Mouse (Mus musculus) gastrocnemius, postnatal 4 days (tissue): ENCODE measurements around the gene Acsl1. TPM values are rescaled to one million over a fixed set of nuclear protein-coding genes. Genes with fewer than 3 reads are reported as not detected.

ENCODE experiments used
- DNase-seq, 2 experiments: peaks; one replicate each; pipeline ENCODE4 v3.0.0; 2021 to 2022; ENCODE audit warnings: low spot score in 2 of 2, mixed read lengths in 2 of 2
- long read RNA-seq, 2 experiments: library from polyadenylated mRNA; stranded (forward); transcript quantifications; one replicate each; pipeline ENCODE4 v2.0.0; 2021
- total RNA-seq, 2 experiments: library from RNA; stranded (reverse); gene quantifications; 2 replicates each; pipeline ENCODE4 v1.2.3; 2021

Acsl1 gene
- 100 to 1,000 TPM; 222 to 253 TPM for total RNA-seq
- long read RNA-seq, experiment 1, transcript Acsl1-203 (21 exons, 3,429 nt): minor isoform, 25 of 225 reads
- long read RNA-seq, experiment 1, transcript Acsl1-201 (21 exons, 3,897 nt): major isoform, 128 of 225 reads
- long read RNA-seq, experiment 1, partial matches to known transcripts: 23 of 225 reads
- long read RNA-seq, experiment 1, other reads (novel, unspliced or antisense): 45 of 225 reads
- long read RNA-seq, experiment 2, transcript Acsl1-203 (21 exons, 3,429 nt): minor isoform, 42 of 306 reads
- long read RNA-seq, experiment 2, transcript Acsl1-201 (21 exons, 3,897 nt): major isoform, 179 of 306 reads
- long read RNA-seq, experiment 2, transcript Acsl1-210 (1 exons, 1,253 nt): minor isoform, 6 of 306 reads
- long read RNA-seq, experiment 2, partial matches to known transcripts: 31 of 306 reads
- long read RNA-seq, experiment 2, other reads (novel, unspliced or antisense): 48 of 306 reads

DNA sequence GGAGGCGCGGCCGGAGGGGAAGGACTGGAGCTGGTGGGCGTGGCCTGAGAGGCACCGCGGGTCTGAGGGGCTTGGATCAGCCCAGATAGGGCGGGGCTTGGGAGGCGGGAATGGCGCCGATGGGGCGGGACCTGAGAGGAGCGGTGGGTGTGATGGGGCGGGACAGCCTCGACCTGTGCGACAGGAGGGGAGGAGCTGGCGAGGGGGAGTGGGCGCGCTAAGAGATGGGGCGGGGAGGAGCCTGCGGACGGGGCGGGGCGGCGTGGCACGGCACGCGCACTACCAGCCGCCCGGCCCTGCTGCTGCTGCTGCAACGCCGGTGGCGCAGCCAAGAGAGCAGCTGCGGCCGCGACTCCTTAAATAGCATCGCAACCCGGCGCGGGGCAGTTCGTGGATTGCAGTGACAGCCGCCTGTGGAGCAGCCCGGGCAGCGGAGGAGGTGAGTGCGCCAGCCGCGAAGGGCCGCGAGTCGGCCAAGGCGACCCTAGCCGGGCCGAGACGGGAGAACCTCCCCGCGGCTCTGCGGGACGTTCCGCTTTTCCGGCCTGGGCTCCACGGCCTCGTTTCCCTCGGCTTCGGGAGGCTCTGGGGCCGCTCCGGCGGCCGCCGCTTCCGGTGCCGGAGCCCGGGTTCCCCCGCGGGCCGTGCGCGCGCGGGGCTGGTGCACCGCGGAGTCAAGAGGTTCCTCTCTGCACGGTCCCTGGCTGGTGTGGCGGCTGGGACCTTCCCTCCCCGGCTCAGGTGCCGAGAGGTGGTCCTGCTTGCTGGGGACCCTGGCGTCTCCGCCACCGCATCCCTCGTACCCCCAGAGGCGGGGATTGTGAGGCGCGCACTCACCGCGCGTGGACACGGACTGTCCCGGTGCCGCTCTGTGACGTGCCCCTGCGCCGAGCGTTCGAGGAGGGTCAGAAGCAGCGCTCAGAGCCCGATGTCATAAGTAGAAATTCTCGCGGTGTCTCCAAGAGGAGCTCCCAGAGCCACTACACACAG is at the start of gene Acsl1:
Acsl1 (plus strand) TSS at position 246 of the 990 bp plus-strand sequence.
- peak; percentile 97 to 99 for DNase-seq

DNA sequence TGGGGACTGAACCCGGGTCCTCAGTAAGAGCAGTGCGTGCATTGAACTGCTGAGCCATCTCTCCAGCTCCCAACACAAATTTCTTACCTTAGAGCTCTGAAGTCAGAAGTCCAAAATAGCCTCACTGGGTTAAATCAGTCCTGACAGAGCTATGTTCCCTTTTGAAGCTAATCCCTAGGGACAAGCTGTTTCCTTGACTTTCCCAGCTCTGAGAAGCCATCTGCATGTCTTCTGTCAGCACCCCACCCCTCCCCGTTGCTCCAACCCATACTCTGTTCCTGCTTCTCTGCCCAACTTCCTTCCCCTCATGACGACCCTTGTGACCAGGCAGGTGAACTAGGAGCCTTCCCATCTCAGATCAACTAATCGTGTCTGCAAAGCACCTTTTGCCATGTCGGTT is 49.3 kb upstream of the Acsl1 start:
- DNase-seq: no peak

DNA sequence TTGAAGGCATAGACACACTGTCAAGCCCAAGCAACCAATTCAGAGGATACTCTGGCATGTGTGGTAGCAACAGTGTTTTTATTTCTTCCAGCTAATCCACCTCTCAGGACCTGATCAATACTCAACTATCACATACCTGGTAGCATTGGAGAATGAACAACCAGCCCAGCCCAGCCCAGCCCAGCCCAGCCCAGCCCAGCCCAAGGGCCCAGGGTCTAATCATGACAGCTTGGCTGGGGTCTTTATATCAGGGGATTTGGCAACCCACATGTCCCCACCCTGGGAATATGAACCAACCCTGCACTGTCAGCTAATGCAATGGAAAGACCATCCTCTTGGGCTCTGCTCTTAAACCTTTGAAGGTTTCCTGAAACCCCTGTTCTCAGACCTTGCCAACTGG is 42.9 kb upstream of the Acsl1 start:
- no peak for DNase-seq

DNA sequence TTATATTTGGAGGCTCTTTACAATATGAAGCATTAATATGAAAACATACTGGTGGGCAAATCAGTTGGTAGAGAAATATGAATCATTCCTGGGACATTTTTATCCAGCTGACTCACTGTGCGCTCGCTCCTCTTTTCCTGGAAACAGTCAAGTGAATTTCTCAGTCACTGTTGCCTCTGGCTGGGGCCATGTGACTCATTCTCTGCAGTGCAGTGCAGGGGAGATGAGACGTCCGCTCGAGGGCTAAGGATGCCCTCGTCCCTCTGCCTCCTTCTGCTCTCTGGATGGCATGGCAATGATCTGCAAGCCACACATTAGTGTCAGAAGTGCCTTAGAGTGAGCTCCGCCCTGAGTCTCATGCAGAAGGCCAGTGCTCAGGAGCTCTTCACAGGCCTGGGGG is 41.0 kb upstream of the Acsl1 start:
- DNase-seq: no peak

DNA sequence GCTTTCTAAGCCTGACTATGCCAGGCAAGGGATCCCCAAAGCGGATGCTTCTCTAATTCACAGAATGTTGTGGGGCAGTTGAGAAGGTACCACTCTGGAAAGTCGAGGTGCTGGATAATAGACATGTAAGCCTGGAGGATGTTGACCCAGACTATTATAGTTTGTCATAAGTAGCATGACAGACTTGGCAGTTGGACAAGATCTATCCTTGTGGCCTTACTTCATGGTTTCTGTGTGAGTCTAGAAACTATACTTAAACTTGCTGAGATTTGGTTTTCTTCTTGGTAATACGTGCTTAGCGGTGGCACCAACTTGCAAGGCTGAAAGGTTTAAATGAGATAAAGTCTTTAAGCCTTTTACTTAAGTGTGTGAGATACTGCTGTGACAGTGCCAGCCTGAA is 38.9 kb upstream of the Acsl1 start:
- DNase-seq: no peak

DNA sequence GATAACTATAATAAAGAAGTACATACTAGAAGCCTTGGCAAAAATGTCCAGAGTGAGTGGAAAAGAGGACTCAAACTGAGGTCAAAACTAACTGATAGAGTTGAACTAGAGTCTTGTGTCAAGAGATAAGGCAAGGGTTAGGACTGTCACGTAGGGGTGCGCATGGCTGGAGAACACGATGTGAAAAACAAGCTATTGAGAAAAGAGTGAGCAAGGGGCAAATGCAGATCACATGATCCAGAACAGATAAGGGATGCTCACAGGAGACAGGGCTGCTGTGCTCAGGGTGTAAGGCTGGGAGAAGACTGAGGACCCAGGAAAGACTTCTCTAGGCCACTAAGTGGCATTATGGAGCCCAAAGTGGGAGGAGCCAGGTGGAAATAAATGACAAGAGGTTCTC is 38.3 kb upstream of the Acsl1 start:
- DNase-seq: no peak

DNA sequence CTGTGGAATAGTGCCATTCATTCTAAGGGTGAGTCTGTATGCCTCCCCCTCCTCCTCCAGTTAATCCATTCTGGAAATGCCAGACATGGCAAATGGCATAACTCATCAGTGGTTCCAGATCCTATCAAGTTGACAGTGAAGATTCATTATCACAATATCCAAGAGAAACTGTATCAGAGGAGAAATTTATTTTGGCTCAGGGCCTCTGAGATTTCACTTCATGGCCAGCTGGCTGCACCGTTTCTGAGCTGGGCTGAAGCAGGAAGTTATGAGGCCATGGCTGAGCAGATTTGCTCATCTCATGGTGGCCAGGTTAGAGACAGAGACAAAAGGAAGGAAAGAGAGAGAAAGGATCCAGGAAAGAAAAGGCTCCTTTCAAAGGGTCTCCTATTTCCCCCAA is 37.2 kb upstream of the Acsl1 start:
- no peak for DNase-seq

DNA sequence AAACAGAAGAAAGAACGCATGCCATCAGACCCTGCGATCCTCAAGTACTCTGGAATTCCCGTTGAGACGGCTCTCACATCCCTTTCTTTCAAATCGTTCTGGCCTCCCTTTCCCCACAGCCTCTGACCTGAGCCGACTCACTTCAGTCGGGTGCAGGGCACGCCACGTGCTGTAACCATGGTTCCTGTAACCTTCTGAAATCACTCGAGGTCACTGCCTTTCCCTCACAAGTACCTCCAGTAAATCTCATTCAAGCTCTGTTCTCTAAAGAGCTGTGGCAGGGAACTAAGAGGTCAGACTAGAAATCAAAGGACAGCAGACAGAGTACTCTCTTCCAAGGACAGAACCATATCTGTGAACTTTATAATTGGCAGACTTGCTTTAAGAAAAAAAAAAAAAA is 32.3 kb upstream of the Acsl1 start:
- DNase-seq: no peak

DNA sequence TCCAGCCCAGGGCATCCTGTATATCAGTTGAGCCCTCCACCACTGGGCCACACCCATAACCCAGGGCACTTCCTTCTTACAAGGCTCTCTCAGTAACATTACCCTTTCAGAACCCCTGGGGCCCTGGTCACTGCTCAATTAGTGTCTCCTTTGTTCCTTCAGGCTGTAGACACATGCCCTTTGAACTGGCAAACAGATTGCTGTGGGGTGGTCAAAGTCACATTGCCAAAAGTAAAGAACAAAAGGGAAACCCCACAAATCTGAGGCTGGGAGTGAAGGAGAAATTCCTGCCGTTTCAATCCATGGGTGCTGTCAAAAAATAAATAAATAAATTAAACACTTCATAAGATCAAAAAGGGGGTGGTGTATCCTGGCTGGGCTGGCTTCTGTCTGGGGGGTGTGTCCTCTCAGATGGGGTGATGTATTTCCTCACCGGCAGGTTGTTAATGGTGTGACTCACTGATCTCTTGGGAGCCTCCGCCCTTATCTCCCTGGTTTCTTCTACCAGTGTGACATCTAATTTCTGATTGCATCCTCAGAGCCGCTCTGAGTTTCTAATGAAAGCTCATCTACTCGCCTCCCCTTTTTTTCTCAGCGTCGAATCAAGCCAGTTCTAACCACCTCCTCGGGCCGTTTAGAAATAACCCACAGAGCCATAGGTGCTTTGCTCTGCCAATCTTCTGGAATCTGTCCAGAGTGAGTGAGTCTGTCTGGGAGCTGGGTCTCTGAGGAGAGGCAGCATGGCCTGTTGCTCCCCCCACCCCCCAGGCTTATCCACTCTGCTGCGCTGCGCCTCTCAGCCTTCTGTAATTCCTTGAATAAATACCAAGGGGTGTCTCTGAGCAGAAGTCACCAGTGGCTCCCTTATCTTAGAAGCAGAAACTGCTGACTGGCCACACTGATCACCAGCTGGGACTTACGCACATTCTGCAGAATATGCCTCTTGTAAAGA is 24.6 kb upstream of the Acsl1 start:
- no peak for DNase-seq

DNA sequence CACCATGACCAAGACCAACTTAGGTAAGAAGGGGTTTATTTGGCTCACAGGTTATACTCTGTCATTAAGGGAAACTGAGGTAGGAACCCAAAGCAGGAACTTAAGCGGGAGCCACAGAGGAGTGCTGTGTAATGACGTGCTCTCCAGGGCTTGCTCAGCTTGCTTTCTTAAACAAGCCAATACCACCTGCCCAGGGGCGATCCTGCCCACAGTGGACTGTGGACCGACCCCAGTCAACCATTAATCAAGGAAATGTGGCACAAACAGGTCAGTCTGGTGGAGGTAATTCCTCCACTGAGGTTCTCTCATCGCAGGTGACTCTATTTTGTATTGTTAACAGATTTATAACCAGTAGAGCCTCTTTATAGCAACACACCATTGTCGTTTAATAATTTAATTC is 23.5 kb upstream of the Acsl1 start:
- DNase-seq: no peak

DNA sequence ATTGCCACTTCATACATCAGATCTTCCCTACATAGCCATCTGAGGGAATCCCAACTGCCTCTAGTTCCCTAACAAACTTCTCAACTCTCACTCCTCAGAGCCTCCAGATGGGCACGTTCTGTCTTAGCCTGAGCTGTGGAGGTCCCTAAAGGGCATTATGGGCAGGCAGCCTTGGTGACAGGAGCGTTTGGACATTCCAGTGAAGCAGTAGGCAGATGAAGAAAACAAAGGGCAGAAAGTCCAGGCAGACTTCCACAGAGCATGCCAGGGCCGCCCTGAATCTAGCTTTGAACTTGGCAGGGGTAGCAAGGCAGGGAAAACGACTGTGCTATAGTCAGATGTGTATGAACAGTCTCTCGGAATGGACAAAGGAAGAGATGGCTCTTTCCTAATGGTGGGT is 22.2 kb upstream of the Acsl1 start:
- no peak for DNase-seq

DNA sequence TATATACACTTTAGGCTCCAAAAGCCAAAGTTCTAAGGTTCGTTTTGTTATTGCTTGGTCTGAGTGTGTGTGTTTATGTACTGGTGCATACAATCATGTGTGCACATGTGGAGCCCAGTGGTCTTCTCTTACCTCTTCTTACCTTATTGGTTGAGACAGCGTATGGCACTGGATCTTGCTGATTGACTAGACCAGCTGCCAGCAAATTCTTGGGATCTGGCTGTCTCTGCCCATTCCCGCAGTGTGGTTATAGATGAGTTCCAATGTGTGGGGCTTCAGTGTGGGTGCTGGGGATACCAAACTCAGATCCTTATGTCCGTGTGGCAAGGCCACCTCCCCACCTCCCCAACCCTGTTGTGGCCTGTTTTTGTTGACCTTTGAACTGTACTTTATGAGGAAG is 21.8 kb upstream of the Acsl1 start:
- DNase-seq: no peak

DNA sequence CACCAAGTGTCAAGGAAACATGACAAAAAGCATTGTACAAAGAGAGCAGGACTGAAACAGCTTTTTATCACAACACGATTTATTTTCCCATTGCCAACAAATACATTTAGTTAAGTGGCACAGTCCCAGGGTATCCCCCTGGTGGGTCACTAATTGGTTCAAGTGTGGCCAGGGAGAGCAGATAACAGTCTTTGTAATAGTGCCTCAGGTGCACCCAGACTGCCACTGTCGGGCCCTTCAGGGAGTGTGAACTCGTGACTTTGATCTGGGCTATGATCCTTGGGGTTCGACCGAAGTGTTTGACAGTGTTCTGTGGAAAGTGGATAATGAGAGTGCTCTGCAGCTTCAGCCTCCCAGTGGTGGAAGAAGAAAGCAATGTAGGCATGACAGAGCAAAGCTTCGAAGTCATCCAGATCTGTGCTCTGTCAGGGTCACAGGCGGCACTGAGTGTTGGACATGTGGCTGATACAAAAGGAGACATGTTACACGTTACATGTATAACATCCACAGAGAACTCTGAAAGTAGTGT is 21.1 kb upstream of the Acsl1 start:
- DNase-seq: no peak

DNA sequence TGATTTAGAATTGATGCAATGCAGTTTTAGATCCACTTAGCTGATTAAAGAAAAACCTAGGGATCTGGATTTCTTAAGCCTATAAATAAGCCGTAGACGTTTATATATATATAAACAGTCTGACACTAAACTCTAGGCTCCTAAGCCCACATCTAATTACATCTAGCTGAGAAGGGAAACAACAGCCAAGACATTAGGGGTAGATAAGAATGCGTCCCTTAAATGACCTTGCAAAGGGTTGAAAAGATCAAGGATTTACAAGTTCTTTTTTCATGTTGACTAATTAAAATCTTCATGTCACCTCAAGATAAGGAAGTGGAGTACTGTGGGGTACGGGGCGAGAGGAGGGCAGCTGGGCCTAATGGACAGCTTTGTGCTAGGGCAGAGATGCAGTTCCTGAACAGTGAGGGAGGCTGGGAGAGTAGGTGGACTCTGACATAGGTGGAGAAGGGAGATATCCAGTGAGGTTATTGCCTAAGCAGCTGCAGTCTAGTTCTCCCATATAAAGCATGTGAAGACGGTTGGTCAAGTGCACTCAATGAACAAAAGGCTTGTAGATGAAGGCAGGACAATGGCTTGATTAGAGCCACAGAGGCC is 12.5 kb upstream of the Acsl1 start:
- no peak for DNase-seq

DNA sequence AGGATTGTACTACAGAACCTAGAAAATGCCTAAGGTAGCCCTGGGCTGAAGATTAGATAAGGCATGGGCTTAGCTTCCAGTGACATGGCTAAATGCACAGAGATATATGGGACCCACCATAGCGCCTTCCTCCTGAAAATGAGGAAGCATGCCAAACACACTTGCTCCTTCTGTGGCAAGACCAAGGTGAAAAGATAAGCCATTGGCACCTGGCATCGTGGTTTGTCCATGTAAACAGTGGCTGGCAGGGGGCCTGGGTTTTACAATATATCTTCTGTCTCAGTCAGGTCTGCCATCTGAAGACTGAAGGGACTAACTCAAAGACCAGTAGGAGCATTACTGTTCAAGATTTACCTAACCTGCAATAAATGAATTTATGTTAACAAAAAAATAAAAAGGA is 2.4 kb upstream of the Acsl1 start:
- no peak for DNase-seq

DNA sequence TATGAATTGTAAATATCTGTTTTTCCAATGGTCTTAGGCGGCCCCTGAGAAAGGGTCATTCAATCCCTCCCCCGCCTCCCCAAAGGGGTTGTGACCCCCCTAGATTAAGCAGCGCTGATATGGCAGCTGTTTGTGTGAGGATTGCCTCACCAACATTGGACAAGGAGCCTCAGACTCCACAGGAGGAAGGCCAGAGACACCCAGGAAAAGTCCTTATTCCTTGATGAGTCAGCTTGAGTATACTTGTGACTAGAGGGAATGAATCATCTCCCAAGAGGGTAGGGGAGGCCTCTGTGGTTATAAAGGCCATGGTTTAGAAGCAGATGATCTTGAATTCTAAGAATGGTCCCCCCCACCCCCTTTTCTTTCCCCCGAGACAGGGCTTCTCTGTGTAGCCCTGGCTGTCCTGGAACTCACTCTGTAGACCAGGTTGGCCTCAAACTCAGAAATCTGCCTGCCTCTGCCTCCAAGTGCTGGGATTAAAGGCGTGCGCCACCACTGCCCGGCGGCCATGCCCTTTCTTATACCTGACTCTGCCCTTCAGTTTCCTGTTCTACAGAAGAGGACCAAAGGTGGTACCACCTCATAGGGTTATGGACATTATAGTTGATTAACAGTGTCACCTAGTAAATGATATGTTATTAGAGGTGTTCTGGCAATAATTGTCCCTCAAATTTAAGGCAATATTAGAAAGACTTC is 1.6 kb upstream of the Acsl1 start:
- no peak for DNase-seq

DNA sequence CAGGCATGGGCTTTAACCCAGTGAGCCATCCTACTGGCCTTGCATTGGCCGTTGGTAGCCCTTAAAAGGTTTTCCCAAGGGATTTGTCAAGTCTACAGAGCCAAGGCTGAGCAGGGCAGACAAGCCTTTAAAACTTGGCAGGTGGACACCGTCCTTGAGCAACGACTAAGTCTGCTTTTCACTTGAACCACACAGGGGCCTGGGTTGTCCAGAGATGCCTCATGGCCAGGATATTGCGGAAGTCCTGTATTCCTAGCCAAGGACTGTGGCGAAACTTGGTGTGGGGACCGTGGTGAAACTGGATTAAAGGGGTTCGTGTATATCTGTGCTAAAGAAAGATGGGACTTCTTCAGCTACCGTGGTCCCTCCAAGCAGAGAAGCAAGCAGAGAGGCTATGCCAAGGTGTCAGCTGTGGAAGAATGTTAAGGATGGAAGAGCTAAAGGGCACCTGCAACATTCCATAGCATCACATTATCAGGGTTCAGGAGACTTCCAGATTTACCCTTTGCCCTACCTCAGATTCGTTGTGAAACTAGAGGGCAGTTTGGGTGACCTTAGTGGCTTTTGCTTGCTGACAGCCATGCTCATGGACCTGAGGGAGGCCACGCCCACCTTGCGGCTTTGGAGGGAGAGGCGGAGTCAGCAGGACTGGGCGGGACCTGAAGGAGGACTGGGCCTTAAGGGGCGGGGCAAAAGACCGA is 596 bp upstream of the Acsl1 start:
- no peak for DNase-seq

DNA sequence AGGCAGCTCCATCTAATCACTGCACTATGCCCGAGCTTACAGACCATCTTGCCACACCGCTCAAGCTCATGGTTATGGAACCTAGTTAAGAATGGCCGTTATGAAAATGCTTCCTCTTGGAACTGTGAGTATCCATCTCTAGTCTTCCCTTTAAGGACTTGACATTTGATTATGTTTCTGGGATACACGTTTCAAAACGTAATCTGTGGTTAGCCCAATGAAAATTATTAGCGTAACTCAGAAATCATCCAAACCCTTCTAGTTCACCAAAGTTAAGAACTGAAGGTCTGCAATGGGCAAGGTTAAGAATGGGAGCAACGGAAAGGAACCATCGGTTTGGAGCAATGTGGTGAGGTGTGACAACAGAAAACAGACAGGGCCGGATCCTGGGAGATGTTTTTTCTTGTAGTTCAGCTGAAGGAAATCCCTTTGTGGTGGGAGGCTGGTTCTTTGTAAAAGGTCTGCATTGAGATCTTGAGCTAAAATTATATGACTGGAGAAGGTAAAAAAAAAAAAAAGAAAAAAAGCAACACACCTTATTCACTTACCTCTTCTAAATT is 1.2 kb downstream of the Acsl1 start:
- DNase-seq: no peak

DNA sequence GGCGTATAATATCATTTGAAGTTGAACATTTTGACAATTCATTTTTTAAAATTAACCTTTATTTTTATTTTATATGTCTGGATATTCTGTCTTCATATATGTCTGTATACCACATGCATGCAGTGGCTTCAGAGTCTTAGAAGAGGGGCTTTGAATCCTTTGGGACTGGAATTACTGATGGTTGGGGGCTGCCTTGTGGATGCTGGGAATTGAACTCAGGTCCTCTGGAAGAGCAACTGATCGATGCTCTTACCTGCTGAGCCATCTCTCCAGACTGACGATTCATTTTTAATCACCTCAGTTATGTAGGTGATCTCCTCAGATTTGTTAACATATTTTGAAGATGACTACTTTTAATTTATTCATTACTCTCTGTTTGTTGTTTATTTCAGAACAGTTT is 3.3 kb downstream of the Acsl1 start:
- no peak for DNase-seq
